Mouse (Mus musculus): Measurements from ENCODE around the gene Adap2.

Adap2 gene

DNA sequence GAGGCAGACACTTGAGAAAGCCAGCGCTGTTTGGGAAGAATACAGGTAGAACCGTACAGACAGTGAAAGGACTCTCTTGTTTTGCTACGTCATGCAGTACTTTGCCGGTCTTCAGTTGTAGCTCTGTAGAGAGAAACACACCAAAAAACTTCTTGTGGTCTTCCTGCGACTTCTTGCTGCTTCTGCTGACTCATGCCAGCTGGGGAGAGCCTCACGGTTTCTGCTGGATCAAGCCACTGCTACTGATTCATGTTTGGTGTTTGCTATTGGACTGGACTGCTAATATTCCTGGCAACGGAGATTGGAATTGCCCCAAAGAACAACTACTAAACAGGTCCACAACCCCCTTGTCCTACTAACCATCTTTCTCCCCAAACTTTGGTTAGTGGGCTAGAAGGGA is 42.4 kb downstream of the Adap2 start:
- no peak for DNase-seq (ENCODE audit: low read depth, low spot score)

DNA sequence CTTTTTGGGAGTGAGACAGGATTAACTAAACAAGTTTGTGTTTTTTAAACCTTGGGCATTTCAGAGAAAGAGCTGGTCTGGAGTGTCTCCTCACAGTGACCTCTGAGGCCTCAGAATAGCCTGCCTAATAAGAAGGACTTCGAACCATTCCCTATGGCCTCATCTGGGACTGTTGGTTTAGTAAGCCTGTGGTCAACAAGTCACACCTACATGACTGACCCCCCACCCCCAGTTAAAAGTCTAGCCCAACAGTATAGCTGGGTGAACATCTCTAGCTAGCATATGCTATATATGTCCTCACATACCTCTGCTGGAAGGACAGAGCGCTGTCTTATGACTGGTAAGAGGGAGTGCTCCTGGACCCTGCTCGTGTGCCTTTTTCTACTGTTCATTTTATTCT is 45.4 kb downstream of the Adap2 start:
- DNase-seq (ENCODE audit: low read depth, low spot score), result no peak

DNA sequence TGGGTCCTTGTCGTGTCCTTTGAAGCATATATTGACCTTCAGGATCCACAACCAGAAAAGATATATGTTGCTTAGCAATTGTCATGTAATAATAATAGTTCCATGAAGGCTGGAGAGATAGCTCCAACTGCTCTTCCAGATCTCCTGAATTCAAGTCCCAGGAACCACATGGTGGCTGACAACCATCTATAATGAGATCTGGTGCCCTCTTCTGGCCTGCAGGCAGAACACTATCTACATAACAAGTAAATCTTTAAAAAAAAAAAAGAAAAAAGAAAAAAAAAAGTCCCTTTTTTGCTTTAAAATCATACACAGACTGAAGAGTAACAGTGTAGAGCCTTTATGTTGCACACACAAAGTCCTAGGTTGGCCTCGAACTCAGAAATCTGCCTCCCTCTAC is 45.9 kb downstream of the Adap2 start:
- no peak for DNase-seq (ENCODE audit: low read depth, low spot score)

DNA sequence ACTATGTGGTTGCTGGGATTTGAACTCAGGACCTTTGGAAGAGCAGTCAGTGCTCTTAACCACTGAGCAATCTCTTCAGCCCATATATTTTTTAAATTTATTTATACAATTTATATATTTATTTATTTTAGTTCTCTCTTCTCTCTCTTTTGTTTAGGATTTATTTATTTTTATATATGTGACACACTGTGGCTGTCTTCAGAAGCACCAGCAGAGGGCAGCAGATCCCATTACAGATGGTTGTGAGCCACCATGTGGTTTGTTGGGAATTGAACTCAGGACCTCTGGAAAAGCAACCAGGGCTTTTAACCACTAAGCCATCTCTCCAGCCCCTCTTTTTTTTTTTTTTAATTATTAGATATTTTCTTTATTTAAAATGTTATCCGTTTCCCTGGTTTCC is 46.4 kb downstream of the Adap2 start:
- DNase-seq (ENCODE audit: low read depth, low spot score), result no peak

DNA sequence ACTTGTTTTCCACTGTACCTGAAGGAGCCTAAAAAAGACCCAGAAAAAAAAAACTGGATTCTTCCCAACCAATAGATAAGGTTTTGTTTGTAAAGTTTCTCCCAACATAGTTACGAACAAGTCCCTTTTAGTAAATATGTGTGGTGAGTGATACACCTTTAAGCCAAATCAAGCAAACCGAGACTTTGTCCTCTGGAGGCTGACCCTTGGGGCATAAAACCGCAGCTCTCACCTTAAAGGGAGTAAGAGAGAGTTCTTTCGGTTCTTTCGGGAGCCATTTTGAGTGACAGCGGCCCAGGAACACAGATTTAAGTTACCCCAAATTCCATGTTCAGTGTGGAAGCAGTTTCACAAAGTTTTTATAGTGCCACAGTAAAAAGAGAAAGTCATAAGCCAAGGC is 48.4 kb downstream of the Adap2 start:
- no peak for DNase-seq (ENCODE audit: low read depth, low spot score)

DNA sequence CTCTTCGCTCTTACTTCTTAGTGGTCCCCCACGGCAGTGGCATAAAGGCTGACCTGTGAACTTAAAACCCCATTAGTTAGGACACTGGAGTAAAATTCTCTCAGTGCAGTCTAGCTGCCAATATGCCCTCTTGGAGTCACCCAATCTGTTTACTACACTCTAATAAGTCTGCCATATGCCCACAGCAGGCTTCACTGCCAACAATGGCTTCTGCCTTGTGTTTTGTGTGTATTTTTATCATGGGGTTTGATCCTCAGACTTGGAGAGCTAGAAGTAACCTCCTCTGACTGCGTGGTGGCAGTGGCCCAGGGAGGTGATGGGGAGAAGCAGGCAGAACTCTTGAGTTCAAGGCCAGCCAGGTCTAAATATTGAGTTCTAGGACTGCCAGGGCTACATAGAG is 50.1 kb downstream of the Adap2 start:
- no peak for DNase-seq (ENCODE audit: low read depth, low spot score)

DNA sequence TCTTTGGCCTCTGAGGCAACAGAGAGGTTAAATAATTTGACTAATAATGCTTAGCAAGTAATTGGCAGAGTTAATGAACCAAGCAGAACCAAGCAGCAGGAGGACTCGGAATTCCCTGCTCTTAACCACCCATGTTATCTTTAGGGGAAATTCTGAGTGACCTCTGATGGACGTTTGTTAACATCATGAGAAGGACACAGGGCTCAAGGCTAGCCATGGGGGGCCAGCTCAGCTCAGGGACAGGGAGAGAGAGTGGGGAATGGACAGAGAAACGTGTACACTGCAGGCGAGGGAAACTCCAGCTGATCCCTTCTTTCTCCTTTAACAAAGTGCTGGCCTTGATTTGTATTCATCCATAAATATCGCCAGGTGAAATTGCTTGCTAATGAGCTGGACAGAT is 51.0 kb downstream of the Adap2 start:
- no peak for DNase-seq (ENCODE audit: low read depth, low spot score)

DNA sequence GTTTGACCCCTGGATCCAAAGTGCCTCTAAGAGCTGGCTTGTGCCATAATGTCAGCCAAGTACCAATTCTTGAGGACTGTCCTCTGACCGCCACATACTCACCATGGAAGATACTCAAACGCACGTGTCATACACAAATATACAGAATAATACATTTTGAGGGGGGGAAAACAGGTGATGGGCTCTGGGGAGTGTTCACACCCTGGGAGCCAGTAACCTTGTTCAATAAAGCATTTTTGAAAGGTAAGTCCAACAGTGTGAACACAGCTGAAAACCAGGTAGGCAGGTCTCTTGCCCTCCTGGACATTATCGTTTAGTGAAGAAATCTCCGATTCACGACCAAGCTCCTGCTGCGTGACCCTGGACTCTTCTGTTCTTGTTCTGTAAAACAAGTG is 54.6 kb downstream of the Adap2 start:
- DNase-seq (ENCODE audit: low read depth, low spot score), result no peak

DNA sequence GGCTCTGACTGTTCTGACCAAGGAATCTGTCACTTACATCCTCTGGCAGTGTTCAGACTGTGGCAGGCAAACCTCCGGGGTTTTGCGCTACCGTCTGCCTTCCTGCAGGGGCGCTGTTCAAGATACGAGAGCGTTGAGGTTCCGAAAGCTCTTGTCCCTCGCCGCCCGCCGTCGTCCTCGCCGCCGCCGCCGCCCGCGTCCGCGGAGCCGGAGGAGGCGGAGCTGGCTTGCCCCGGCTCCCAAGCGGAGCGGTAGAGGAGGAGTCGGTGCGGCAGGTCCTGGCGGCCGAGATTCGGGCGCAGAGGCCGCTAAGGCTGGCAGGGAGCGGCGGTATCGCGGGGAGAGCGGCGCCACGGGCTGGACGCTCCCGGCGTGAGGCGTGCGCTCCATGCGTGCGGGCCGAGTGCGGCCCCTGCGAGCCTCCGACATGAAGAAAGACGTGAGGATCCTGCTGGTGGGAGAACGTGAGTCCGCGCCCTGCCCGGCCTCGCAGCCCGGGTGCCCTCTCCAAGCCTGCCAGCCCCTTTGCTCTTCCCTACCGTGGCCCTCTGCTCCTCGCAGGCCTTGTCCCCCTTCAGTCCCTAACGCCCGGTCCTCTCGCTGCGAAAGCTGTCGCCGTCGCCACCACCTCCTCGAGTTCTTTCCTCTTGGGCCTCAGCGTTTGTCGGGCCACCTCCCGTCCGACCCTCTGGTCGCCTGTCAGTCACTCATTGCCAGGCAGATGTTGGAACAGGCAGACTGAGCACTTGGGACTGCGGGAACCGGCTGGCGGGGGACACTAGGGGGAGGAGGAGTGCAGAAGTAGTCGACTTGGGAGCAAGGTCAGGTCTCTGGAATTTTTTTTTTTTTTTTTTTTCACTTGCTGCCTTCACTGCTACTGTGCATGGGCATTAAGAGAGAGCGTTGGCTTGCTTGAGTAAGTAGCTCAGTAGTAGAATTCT is 55.2 kb downstream of the Adap2 start, which contains the start of gene Rhot1:
Gene Rhot1 (plus strand): TSS at position 160 of the 941 bp plus-strand sequence.
- DNase-seq (ENCODE audit: low read depth, low spot score), result peak; percentile 92

DNA sequence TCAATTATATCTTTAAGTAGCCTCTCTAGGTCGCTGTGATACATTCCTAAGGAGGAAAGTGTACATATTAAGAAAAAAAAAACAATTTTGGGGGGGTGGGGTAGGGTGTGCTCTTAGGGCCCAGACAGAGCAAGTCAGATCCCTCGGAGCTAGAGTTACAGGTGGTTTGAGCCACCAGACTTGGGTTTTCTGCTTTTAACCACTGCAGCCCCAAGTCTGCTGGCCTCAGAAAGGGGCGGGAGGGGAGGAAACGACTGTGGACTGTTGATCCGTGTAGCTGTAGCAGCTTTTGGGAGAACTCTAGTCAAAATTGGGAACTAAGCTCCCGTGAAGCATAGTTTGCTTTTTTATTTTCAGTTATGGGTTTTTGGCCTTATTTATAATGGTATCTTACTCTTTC is 56.4 kb downstream of the Adap2 start:
- DNase-seq (ENCODE audit: low read depth, low spot score), result no peak

DNA sequence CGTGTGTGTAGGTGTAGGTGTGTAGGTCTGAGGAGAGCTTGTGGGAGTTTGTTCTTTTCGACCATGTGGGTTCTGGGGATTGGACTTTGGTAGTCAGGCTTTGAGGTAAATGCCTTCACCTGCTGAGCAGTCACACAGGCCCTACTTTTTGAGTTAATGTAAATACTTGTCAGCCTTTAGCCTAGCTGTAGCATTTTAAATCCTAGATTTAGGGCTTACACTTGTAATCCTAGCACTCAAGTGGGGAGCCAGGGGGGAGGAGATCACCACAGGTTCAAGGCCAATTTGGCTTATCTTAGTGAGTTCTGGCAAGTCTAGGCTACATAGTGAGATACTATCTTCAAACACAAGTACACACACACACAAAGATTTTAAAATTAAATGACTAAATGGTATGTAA is 58.4 kb downstream of the Adap2 start:
- no peak for DNase-seq (ENCODE audit: low read depth, low spot score)

DNA sequence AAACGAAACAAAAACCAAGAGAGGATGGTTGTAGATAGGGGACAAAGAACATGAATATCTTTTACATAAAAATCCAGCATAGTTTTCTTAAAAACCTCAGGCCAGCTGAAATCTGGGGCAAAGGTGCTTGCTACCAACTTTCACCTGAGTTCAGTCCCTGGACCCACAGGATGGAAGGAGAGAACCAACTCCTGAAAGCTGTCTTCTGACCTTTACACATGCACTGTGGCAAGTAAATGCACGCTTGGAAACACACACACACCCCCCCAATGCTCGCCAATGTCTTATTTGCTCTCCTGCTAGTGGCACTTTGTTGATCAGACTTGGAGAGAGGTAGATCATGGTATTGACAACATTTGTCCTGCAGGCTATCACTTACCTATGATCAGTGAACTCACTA is 61.4 kb downstream of the Adap2 start:
- DNase-seq (ENCODE audit: low read depth, low spot score), result no peak

DNA sequence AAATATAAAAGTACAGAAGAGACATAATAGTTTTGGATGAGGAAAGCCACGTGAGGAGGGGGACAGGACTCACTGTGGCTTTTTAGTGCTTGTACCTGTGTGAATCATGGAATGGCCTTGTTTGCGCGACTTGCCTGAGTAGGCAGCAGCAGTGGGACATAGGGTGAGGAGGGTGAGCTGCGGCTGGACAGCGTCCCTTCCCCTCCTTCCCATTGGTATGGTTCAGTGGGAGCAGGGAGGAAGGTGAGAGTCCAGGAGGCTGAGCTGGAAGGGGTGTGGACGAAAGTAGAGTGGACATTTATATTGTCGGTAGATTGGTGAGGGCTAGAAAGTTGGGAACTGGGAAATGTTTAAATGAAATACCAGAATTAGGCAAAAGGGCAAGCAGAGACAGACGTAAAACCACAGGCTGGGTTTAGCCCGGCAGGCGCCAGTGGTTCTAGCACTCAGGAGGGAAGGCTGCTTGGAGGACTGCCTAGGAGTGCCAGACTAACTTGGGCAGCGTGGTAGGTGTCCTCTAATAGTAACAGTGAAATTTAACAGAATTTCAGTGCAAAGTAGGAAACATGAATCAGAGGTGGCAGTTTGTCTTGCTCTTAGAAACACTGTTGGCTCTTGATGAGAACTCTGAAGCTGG is 64.9 kb downstream of the Adap2 start:
- DNase-seq (ENCODE audit: low read depth, low spot score), result no peak

Measured in forelimb bud, embryonic 11.5 days (tissue).